Mouse (Mus musculus) bone marrow, adult 2 months (tissue): ENCODE data around the gene Tbc1d1.

Experiments used
- CTCF ChIP-seq: fragments of 200-500 bp; IDR thresholded peaks from 2 replicates; pipeline ENCODE4 v1.5.1; 2011; ENCODE audit warnings: low read length, control low read depth; ENCODE audit not compliant: control insufficient read depth, insufficient read depth
- POLR2A ChIP-seq: fragments of 200-500 bp; IDR thresholded peaks from 2 replicates; pipeline ENCODE4 v1.6.1; 2011; ENCODE audit warnings: low read depth, mild to moderate bottlenecking, control low read depth, low read length, borderline replicate concordance; ENCODE audit not compliant: control insufficient read depth

GRCm38 (mm10) chr5:64274296-64274695, 118.2 kb downstream of the Tbc1d1 start:
- no peak for TF ChIP-seq POLR2A
- no peak for TF ChIP-seq CTCF
